Mouse (Mus musculus) c-Kit-negative CD71-positive TER-119-positive erythroid progenitor cells, embryonic 14.5 days (primary cell): ENCODE data around the gene Supt7l.
A peak's percentile ranks its signal among the peaks of the same experiment; 100 is the strongest.
"Not testable (repeated sequence)": the region's sequence is repeated elsewhere in the genome, so short reads cannot be mapped to it uniquely, and the experiment has no call there.

Experiments
- DNase-seq: peaks from one replicate; pipeline ENCODE4 v3.0.0-alpha.2; 2013; ENCODE audit warnings: low read depth, low spot score

Gene Supt7l

GRCm38 (mm10) chr5:31527707-31528106, at the start of gene Supt7l:
Gene Supt7l (minus strand): TSS chr5:31527807.
- not testable (repeated sequence) for DNase-seq

- DNase-seq, result no peak
Observed at GRCm38 (mm10) chr5:31576539-31576975, 49.0 kb upstream of the Supt7l start.

DNA sequence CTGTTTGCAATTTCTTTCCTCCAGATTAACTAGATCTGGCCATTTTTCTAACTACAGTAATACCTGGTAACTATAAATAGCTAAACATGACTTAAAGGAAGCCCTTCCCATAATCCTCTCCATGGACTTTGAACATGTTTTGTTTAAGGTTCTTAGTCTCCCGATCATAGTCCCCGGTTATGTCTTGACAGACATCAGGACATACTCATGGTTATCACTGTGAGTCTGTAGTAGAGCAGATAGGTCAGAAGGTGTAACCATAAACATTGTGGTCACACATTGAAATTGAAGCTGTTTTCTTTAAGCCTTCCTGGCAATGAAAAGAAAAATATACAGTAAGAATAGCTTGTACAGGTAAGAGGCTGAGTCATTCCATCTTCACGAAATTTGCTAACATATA, 46.1 kb upstream of the Supt7l start:
- DNase-seq, result no peak

DNA sequence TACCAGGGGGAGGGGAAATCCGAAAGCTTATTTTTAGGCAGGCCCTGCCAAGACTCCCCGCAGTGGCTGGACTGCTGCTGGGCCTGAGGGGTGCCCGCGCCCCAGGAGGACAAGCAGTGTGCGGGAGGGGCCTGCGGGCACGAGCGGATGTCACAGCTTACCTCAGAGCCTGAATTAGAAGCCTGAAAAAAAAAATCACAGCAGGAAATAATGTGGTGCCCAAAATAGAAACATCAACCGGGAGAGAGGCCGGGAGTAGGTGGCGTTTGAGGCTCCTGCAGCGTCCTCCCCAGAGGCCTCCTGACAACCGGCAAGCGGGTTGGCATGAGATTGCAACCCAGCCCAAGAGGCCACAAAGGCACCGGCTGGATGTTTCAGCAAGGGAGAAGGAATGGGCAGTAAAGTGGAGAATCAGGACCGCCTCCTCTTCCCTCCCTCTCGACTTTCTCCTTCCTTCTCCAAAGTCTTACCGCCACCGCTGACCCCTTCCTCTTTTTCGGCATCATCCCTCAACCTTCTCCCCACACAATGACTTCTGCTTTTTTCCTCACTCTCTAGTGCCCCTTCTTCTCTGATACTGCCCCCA, 43.5 kb upstream of the Supt7l start:
- DNase-seq, result no peak

DNA sequence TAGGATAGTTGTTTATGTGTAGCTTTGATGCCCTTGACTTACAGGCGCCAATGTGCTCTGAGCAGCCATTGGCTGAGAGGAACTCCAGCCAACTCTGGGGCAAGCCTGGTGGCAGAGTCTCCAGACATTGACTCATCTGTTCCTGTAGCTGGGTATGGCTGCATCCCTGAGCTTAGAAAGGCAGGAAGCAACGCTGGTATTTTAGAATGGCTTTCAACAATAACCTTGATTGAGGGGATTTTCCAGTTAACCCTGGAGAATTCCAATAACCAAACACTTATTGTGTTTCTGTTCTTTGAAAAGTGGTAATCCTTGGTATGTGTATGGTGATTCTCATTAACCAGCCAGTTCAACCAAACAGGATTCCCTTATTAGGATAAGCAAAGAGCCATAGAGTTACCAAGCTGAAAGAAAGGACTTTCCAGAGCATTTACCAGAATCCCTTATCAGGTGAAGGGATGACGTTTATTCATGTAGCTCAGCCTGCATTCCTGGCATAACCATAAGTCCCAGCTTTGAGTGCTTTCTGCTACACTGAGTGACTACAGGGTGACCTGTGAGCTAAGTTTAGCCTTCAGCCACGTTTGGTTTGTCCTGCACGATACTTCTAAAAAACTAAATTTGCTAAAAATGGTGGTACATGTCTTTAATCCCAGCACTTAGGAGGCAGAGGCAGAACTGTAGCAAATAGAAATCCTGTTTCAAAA, 40.5 kb upstream of the Supt7l start:
- no peak for DNase-seq

GRCm38 (mm10) chr5:31566457-31566856, 38.9 kb upstream of the Supt7l start:
- DNase-seq, result no peak

GRCm38 (mm10) chr5:31566026-31566425, 38.4 kb upstream of the Supt7l start:
- DNase-seq, result no peak

DNA sequence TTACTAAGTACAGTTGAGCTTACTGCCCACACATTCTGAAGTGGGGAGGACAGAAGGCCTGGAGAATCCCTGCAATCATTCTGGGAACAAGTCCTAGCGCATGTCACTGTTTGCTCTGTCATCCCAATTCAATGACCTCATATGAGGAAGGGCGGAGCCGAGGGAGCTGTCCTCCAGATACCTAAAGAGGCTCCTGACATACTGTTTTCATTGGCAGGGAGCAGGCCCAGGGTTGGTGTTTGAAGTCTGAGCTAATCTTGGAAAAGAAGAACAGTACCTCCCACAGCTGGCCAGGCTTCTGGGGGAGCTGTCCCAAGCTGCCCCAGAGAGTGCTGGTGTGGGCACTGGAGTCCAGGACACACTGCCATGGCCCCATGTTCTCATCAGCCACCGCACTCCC, 37.4 kb upstream of the Supt7l start:
- DNase-seq, result no peak

GRCm38 (mm10) chr5:31563905-31564304, 36.3 kb upstream of the Supt7l start:
- DNase-seq, result no peak

GRCm38 (mm10) chr5:31563496-31563895, 35.9 kb upstream of the Supt7l start:
- DNase-seq, result peak; percentile 39

DNA sequence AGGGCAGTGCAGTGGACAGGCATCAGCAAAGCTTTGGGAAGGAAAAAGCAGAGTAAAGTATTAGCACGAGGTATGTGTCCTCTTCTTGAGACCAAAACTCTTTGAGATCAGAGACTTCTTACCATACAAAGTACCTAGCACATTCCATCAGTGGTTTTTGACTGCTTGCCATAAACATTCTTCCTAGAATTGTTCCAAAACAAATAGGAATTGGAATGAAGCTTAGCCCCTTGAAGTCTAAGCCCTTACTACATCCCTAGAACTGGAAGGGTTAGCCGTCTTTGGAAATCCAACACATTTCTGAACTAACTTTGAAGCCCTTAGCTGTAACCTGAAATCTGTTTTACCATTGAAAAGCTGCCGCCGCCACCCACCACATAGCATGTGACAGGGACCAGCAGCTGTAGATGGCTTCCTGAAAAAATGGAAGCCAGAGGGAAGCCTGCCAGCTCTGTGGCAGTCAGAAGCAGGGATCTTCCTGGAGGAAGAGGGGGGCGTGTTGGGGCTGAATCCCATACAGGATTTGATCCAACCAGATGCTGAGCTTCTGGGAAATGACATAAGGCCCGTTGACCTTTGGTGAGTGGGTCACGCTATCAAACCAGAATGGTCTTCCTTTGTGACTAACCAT, 34.5 kb upstream of the Supt7l start:
- DNase-seq, result no peak

GRCm38 (mm10) chr5:31560352-31560751, 32.7 kb upstream of the Supt7l start:
- no peak for DNase-seq

DNA sequence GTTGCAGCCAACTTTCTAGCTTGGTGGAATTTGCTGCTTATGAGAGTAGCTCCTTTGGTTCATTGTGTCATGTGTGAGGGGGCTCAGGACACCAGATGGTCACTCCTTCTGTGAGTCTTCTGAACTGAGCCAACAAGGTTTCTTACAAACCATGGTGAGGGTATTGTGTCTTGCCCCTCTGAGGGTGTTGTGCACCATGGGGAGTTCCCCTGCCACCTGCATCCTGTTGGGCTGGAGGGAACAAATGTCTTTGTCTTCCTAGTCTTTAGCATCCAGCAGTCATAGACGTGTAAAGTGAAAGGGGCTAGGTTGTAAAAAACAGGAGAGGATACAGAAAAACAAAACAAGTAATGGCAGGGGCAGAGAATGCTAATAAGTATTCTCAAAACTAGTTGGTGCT, 31.8 kb upstream of the Supt7l start:
- no peak for DNase-seq

DNA sequence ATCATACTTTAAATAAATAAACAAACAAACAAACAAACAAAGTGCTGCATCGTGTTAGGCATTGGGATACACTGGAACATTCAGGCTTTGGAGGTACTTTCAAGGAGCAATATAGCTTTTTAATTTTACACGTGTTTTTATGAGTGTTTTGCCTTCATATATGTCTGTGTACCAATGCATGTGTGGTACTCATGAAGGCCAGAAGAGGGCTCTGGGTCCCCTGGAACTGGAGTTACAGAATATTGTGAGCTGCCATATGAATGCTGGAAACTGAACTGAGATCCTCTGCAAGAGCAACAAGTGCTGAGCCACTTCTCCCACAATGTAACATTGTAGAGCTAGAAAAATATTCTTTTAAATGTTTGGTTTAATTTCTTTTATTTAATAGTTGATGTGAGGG, 7.6 kb upstream of the Supt7l start:
- no peak for DNase-seq

DNA sequence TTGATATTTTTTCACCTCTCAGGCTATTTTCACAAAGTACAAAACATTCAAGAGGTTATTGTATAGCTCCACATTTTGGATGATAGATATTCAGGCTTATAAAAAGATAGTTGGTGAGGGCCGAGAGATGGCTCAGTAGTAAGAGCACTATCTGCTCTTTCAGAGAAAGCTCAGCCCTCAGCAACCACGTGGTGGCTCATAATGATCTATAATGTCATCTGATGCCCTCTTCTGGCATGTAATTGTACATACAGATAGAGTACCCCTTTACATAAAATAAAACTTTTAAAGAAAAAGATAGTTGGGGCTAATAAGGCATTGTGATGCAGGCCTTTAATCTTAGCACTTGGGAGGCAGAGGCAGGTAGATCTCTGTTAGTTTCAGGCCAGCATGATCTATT, 953 bp upstream of the Supt7l start:
- no peak for DNase-seq

- no peak for DNase-seq
Observed at GRCm38 (mm10) chr5:31527117-31527680, 408 bp downstream of the Supt7l start.

DNA sequence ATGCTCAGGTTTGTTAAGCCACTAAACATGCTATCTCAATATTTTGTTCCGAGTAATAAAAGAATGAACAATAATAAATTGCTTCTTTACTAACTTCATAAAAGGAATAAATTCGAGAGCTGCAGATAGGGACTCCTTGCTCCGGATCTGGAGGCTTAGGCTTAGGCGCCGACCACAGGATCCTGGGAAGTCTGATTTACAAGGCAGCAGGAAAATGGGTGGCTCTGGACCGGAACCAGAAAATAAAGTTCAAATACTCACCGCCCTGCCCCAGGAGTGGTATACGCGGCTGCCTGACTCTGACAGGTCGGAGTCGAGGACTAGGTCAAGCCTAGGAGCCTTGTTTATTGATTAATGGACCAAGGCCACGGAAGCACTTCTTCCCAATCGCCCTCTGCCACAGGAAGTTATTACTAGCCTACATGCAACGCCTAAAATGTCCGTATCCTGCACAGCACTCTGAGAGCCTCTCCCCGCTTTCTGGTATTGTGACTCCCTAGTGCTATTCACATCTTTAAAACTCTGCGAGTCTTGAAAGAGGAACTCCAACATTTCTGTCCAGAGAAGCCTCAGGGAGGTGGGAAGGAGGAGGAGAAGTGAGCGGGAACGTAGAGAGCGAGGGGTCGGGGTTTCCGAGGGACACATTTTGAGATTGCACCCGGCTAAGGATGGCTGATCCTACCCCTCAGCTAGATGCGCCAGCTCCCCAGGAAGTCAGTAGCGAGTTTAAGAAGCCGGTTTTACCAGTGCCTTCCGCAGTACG, 1.1 kb downstream of the Supt7l start, which contains the start of gene Slc4a1ap:
TSS of gene Slc4a1ap (plus strand) at position 642 of the 763 bp plus-strand sequence.
- DNase-seq, result peak; percentile 80

- no peak for DNase-seq
Observed at GRCm38 (mm10) chr5:31520556-31520955, 7.1 kb downstream of the Supt7l start.

GRCm38 (mm10) chr5:31512481-31512880, 15.1 kb downstream of the Supt7l start:
- DNase-seq, result no peak

- no peak for DNase-seq
Observed at GRCm38 (mm10) chr5:31504843-31505242, 22.8 kb downstream of the Supt7l start.

DNA sequence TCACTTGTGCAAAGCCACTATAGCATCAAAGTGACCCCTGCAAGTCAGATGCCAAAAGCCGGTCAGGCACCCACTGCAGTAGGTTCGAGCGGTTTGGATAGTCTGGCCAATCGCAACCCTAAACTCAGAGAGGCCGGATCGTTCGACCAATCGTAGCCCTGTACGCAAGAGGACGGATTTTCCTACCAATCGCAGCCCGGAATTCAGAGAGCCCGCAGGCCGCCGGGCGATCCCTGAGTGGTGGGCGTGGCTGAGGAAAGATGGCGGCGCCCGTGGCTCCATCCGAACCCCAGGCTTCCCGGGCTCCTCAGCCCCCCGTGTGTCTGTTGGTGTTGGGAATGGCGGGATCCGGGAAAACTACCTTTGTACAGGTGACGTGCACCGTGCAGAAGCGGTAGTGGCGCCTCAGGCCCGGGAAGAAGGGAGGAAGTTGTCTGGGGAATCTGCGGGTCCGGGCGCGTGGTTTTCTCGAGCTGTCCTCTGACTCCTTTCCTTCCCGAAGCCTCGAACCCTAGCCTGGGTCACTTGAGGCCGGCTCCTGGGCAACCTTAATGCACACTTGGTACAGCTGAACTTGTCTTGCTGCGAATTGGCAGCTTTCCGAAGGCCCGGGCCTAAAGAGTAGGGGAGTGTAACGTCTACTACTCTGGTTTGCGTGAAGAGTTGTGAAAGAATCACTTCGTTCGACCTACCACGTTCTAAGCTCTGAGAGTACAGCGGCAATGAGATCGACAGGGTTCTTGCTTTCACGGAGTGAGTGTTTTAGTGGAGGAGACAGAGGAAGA, 32.9 kb downstream of the Supt7l start, which contains the start of gene Gpn1:
TSS of gene Gpn1 (plus strand) at position 229 of the 785 bp plus-strand sequence.
- DNase-seq, result peak; percentile 83
